Mouse (Mus musculus): Measurements from ENCODE around the gene Gm10295. TPM values are rescaled to one million over a fixed set of nuclear protein-coding genes. Genes with fewer than 3 reads are reported as not detected.

Gm10295 gene
- polyA plus RNA-seq, 1 experiment from 2014 or later: not detected

GRCm38 (mm10) chr7:71368543-71369181 lies 17.4 kb upstream of the Gm10295 start:
- DNase-seq (ENCODE audit: low spot score): no peak

- DNase-seq (ENCODE audit: low spot score): no peak
Measured at GRCm38 (mm10) chr7:71355596-71355995, 4.3 kb upstream of the Gm10295 start.

GRCm38 (mm10) chr7:71348922-71349321 lies 2.4 kb downstream of the Gm10295 start:
- DNase-seq (ENCODE audit: low spot score): no peak

GRCm38 (mm10) chr7:71324919-71325583 lies 26.2 kb downstream of the Gm10295 start:
- DNase-seq (ENCODE audit: low spot score): no peak

GRCm38 (mm10) chr7:71313148-71313765 lies 38.0 kb downstream of the Gm10295 start:
- DNase-seq (ENCODE audit: low spot score): no peak

- no peak for DNase-seq (ENCODE audit: low spot score)
Measured at GRCm38 (mm10) chr7:71312375-71312774, 38.9 kb downstream of the Gm10295 start.

GRCm38 (mm10) chr7:71311411-71311810 lies 39.9 kb downstream of the Gm10295 start:
- no peak for DNase-seq (ENCODE audit: low spot score)

GRCm38 (mm10) chr7:71308051-71308450 lies 43.2 kb downstream of the Gm10295 start:
- DNase-seq (ENCODE audit: low spot score): no peak

GRCm38 (mm10) chr7:71302714-71303113 lies 48.6 kb downstream of the Gm10295 start:
- DNase-seq (ENCODE audit: low spot score): no peak
